8 mouse cellular contexts compared by ENCODE assay signal in genomic region chr11:114724787-114725590, GRCm38 (mm10). TPM values are rescaled to one million over a fixed set of nuclear protein-coding genes. Genes with fewer than 3 reads are reported as not detected.
DNase-seq lines count a peak whose midpoint lies in the region; ATAC-seq and TF ChIP-seq lines count a peak whose summit lies in the region.

No protein-coding gene starts in this region.

- H3K4me3 ChIP-seq in intestine, embryonic 15.5 days (replicated peaks): no peak overlapping the region
- no peak overlapping the region for H3K4me3 ChIP-seq in intestine, postnatal 0 days (ENCODE audit: low read depth, low read length)
- no peak overlapping the region for H3K4me3 ChIP-seq in limb, embryonic 13.5 days
- no peak overlapping the region for H3K4me3 ChIP-seq in midbrain, embryonic 14.5 days (replicated peaks; ENCODE audit: low read depth, low read length)

- ATAC-seq in intestine, embryonic 15.5 days: peak; percentile 30; the same call in 1 of the 2 replicates
- no peak for ATAC-seq in intestine, postnatal 0 days
- ATAC-seq in limb, embryonic 13.5 days (ENCODE audit: low FRiP score, low read depth): peak; percentile 61
- ATAC-seq in activated CD4-positive, CD25-positive, alpha-beta regulatory T cell, adult 4 months: no peak
- ATAC-seq in megakaryocyte-erythroid progenitor cell, adult 5-6 weeks (replicated peaks; ENCODE audit: low FRiP score, low TSS enrichment, poor library complexity, severe bottlenecking): no peak
- no peak for ATAC-seq in midbrain, embryonic 14.5 days (ENCODE audit: low FRiP score, low TSS enrichment)

- H3K4me2 ChIP-seq in intestine, embryonic 15.5 days (replicated peaks): no peak overlapping the region
- H3K4me2 ChIP-seq in intestine, postnatal 0 days (replicated peaks; ENCODE audit: low read depth): no peak overlapping the region
- H3K4me2 ChIP-seq in limb, embryonic 13.5 days (replicated peaks): 0 out of 2 replicates have a peak overlapping the region, but pooled peaks have one; percentile 25
- no peak overlapping the region for H3K4me2 ChIP-seq in midbrain, embryonic 14.5 days (ENCODE audit: low read length)

- no peaks in the 10 kb centered on the region for H3K36me3 ChIP-seq in intestine, embryonic 15.5 days
- H3K36me3 ChIP-seq in intestine, postnatal 0 days (ENCODE audit: control insufficient read depth, insufficient read depth): no peaks in the 10 kb centered on the region
- H3K36me3 ChIP-seq in limb, embryonic 13.5 days: no peaks in the 10 kb centered on the region
- H3K36me3 ChIP-seq in midbrain, embryonic 14.5 days (ENCODE audit: control insufficient read depth, insufficient read depth, low read length): no peaks in the 10 kb centered on the region

- H3K4me1 ChIP-seq in intestine, embryonic 15.5 days (replicated peaks): peaks cover 16% of the 10 kb centered on the region
- H3K4me1 ChIP-seq in intestine, postnatal 0 days (replicated peaks; ENCODE audit: control insufficient read depth, insufficient read depth, low read length): peaks cover 3% of the 10 kb centered on the region; the same call in 1 of the 2 replicates
- H3K4me1 ChIP-seq in limb, embryonic 13.5 days: peaks cover 31% of the 10 kb centered on the region
- peaks cover 6% of the 10 kb centered on the region for H3K4me1 ChIP-seq in midbrain, embryonic 14.5 days (ENCODE audit: control insufficient read depth, insufficient read depth, low read length)

- peak; percentile 67 for DNase-seq in adipocyte (ENCODE audit: low spot score)
- DNase-seq in forelimb bud, embryonic 11.5 days (ENCODE audit: low read depth, low spot score): peak; percentile 47
- no peak for DNase-seq in midbrain, embryonic 14.5 days

- TF ChIP-seq CTCF in intestine, postnatal 0 days (IDR thresholded peaks at IDR 0.05; ENCODE audit: low read depth): no peak

- no peak overlapping the region for H3K9ac ChIP-seq in intestine, embryonic 15.5 days
- H3K9ac ChIP-seq in intestine, postnatal 0 days (ENCODE audit: low read depth, low read length): no peak overlapping the region
- H3K9ac ChIP-seq in limb, embryonic 13.5 days: no peak overlapping the region
- H3K9ac ChIP-seq in midbrain, embryonic 14.5 days (replicated peaks; ENCODE audit: low read length): no peak overlapping the region

- H3K9me3 ChIP-seq in intestine, embryonic 15.5 days: no peaks in the 10 kb centered on the region
- no peaks in the 10 kb centered on the region for H3K9me3 ChIP-seq in intestine, postnatal 0 days (ENCODE audit: control insufficient read depth)
- no peaks in the 10 kb centered on the region for H3K9me3 ChIP-seq in limb, embryonic 13.5 days
- no peaks in the 10 kb centered on the region for H3K9me3 ChIP-seq in midbrain, embryonic 14.5 days (ENCODE audit: control insufficient read depth, low read length)

- H3K27ac ChIP-seq in intestine, embryonic 15.5 days: no peak overlapping the region
- no peak overlapping the region for H3K27ac ChIP-seq in intestine, postnatal 0 days (ENCODE audit: low read depth, low read length)
- H3K27ac ChIP-seq in limb, embryonic 13.5 days: peak overlapping the region; percentile 39; the same call in 1 of the 2 replicates
- no peak overlapping the region for H3K27ac ChIP-seq in midbrain, embryonic 14.5 days (replicated peaks; ENCODE audit: low read depth, low read length)

- 47% methylated on average over 11 of the region's 11 CpGs for WGBS in intestine, embryonic 15.5 days
- 40% methylated on average over 11 of the region's 11 CpGs for WGBS in intestine, postnatal 0 days
- WGBS in limb, embryonic 13.5 days: 38% methylated on average over 11 of the region's 11 CpGs
- WGBS in midbrain, embryonic 14.5 days: 80% methylated on average over 11 of the region's 11 CpGs

- no peaks in the 10 kb centered on the region for H3K27me3 ChIP-seq in intestine, embryonic 15.5 days (replicated peaks)
- no peaks in the 10 kb centered on the region; the same call in 1 of the 2 replicates for H3K27me3 ChIP-seq in intestine, postnatal 0 days (replicated peaks; ENCODE audit: control insufficient read depth, insufficient read depth, low read length)
- peaks cover 10% of the 10 kb centered on the region; the same call in 1 of the 2 replicates for H3K27me3 ChIP-seq in limb, embryonic 13.5 days
- no peaks in the 10 kb centered on the region for H3K27me3 ChIP-seq in midbrain, embryonic 14.5 days (ENCODE audit: control insufficient read depth, insufficient read depth, low read length)

RNA-seq across cellular contexts. Expression of gene Dnaic2, which starts 2.2 kb away (rescaled TPM):
- polyA plus RNA-seq in intestine, embryonic 15.5 days (2015; fragmentation: Nextera tagmentation; extraction: Ambion mirVana): 0.21 and 0.29 TPM in 2 replicates
- polyA plus RNA-seq in intestine, postnatal 0 days (2015; fragmentation: Nextera tagmentation; extraction: Ambion mirVana): 0.12 and 0.22 TPM in 2 replicates
- polyA plus RNA-seq in limb, embryonic 13.5 days (2015; fragmentation: Nextera tagmentation; extraction: Ambion mirVana): 0.83 and 0.95 TPM in 2 replicates
- polyA plus RNA-seq in activated CD4-positive, CD25-positive, alpha-beta regulatory T cell, adult 4 months (2017; shearing (Covaris generic)): not detected
- not detected in 2 replicates for total RNA-seq in megakaryocyte-erythroid progenitor cell, adult 5-6 weeks (2014; fragmentation: Nextera tagmentation)
- total RNA-seq in megakaryocyte-erythroid progenitor cell, adult 5-6 weeks (2017): not detected in 2 replicates
- polyA plus RNA-seq in midbrain, embryonic 14.5 days (2014; fragmentation: Nextera tagmentation; extraction: Ambion mirVana): 1.7 and 1.9 TPM in 2 replicates

RNA-seq across cellular contexts. Expression of gene Kif19a, which starts 40.2 kb away (rescaled TPM):
- polyA plus RNA-seq in intestine, embryonic 15.5 days (2015; fragmentation: Nextera tagmentation; extraction: Ambion mirVana): 0.33 and 0.45 TPM in 2 replicates
- 0.21 and 0.67 TPM in 2 replicates for polyA plus RNA-seq in intestine, postnatal 0 days (2015; fragmentation: Nextera tagmentation; extraction: Ambion mirVana)
- polyA plus RNA-seq in limb, embryonic 13.5 days (2015; fragmentation: Nextera tagmentation; extraction: Ambion mirVana): 0.09 and 0.23 TPM in 2 replicates
- under 1 TPM in 1 of 2 experiments, not detected in 1; 0.22 TPM for polyA plus RNA-seq in activated CD4-positive, CD25-positive, alpha-beta regulatory T cell, adult 4 months (2017; shearing (Covaris generic))
- not detected in 2 replicates for total RNA-seq in megakaryocyte-erythroid progenitor cell, adult 5-6 weeks (2014; fragmentation: Nextera tagmentation)
- not detected in 2 replicates for total RNA-seq in megakaryocyte-erythroid progenitor cell, adult 5-6 weeks (2017)
- polyA plus RNA-seq in midbrain, embryonic 14.5 days (2014; fragmentation: Nextera tagmentation; extraction: Ambion mirVana): 0.88 and 0.96 TPM in 2 replicates

RNA-seq across cellular contexts. Expression of gene Ttyh2, which starts 49.8 kb away (rescaled TPM):
- polyA plus RNA-seq in intestine, embryonic 15.5 days (2015; fragmentation: Nextera tagmentation; extraction: Ambion mirVana): 28.5 and 31.5 TPM in 2 replicates
- 73.4 and 80.0 TPM in 2 replicates for polyA plus RNA-seq in intestine, postnatal 0 days (2015; fragmentation: Nextera tagmentation; extraction: Ambion mirVana)
- 20.0 and 21.2 TPM in 2 replicates for polyA plus RNA-seq in limb, embryonic 13.5 days (2015; fragmentation: Nextera tagmentation; extraction: Ambion mirVana)
- 1 to 10 TPM; 2.4 to 3.3 TPM for polyA plus RNA-seq in activated CD4-positive, CD25-positive, alpha-beta regulatory T cell, adult 4 months (2017; shearing (Covaris generic))
- total RNA-seq in megakaryocyte-erythroid progenitor cell, adult 5-6 weeks (2014; fragmentation: Nextera tagmentation): 0.57 and 1.6 TPM in 2 replicates
- 1.4 TPM in 2 replicates for total RNA-seq in megakaryocyte-erythroid progenitor cell, adult 5-6 weeks (2017)
- polyA plus RNA-seq in midbrain, embryonic 14.5 days (2014; fragmentation: Nextera tagmentation; extraction: Ambion mirVana): 25.2 and 31.0 TPM in 2 replicates

RNA-seq across cellular contexts. Expression of gene Rpl38, which starts 56.7 kb away (rescaled TPM):
- polyA plus RNA-seq in intestine, embryonic 15.5 days (2015; fragmentation: Nextera tagmentation; extraction: Ambion mirVana): 1,066 and 1,145 TPM in 2 replicates
- 922 and 935 TPM in 2 replicates for polyA plus RNA-seq in intestine, postnatal 0 days (2015; fragmentation: Nextera tagmentation; extraction: Ambion mirVana)
- 966 and 986 TPM in 2 replicates for polyA plus RNA-seq in limb, embryonic 13.5 days (2015; fragmentation: Nextera tagmentation; extraction: Ambion mirVana)
- 1,000 to 10,000 TPM; 1,043 to 1,380 TPM for polyA plus RNA-seq in activated CD4-positive, CD25-positive, alpha-beta regulatory T cell, adult 4 months (2017; shearing (Covaris generic))
- total RNA-seq in megakaryocyte-erythroid progenitor cell, adult 5-6 weeks (2014; fragmentation: Nextera tagmentation): 2,953 and 3,549 TPM in 2 replicates
- total RNA-seq in megakaryocyte-erythroid progenitor cell, adult 5-6 weeks (2017): 4,476 and 4,894 TPM in 2 replicates
- 707 and 859 TPM in 2 replicates for polyA plus RNA-seq in midbrain, embryonic 14.5 days (2014; fragmentation: Nextera tagmentation; extraction: Ambion mirVana)

Comparison
In these comparisons a context has a peak if more than half of its experiments do, and no peak if none do; other contexts are left out.
1. ATAC-seq: peak in intestine, embryonic 15.5 days (single experiment) and limb, embryonic 13.5 days (single experiment); none in intestine, postnatal 0 days (single experiment), activated CD4-positive, CD25-positive, alpha-beta regulatory T cell, adult 4 months (single experiment), megakaryocyte-erythroid progenitor cell, adult 5-6 weeks (single experiment) and midbrain, embryonic 14.5 days (single experiment).